Mouse (Mus musculus): Measurements from ENCODE around the gene Vmn1r93. TPM values are rescaled to one million over a fixed set of nuclear protein-coding genes. Genes with fewer than 3 reads are reported as not detected.
"Not testable (repeated sequence)": the region's sequence is repeated elsewhere in the genome, so short reads cannot be mapped to it uniquely, and the experiment has no call there.

Gene Vmn1r93
- not detected in 2 replicates for polyA plus RNA-seq (2014; fragmentation: Nextera tagmentation; extraction: Ambion mirVana)

GRCm38 (mm10) chr7:20138988-20139387 lies at the start of gene Vmn1r93:
TSS of gene Vmn1r93 (minus strand) at chr7:20139088.
- WGBS, result no CpG with 5 or more reads among the region's 5 CpGs
- not testable (repeated sequence) for H3K4me3 ChIP-seq (ENCODE audit: low read depth, low read length); H3K9ac ChIP-seq (ENCODE audit: low read depth, low read length); DNase-seq (ENCODE audit: low spot score); H3K9me3 ChIP-seq (ENCODE audit: control insufficient read depth, low read length); H3K4me2 ChIP-seq (ENCODE audit: low read depth, low read length); H3K27me3 ChIP-seq (replicated peaks; ENCODE audit: control insufficient read depth, insufficient read depth, low read length); H3K36me3 ChIP-seq (ENCODE audit: control insufficient read depth, insufficient read depth, low read length); ATAC-seq (ENCODE audit: low read depth); H3K4me1 ChIP-seq (ENCODE audit: control insufficient read depth, insufficient read depth, low read length); H3K27ac ChIP-seq (replicated peaks; ENCODE audit: low read depth, low read length)

GRCm38 (mm10) chr7:20168277-20168676 lies 29.4 kb upstream of the Vmn1r93 start, which contains the start of gene Vmn1r94:
TSS of gene Vmn1r94 (minus strand) at chr7:20168377.
- H3K4me1 ChIP-seq (ENCODE audit: control insufficient read depth, insufficient read depth, low read length); DNase-seq (ENCODE audit: low spot score); H3K4me2 ChIP-seq (ENCODE audit: low read depth, low read length); ATAC-seq (ENCODE audit: low read depth); H3K4me3 ChIP-seq (ENCODE audit: low read depth, low read length); H3K27me3 ChIP-seq (replicated peaks; ENCODE audit: control insufficient read depth, insufficient read depth, low read length); H3K27ac ChIP-seq (replicated peaks; ENCODE audit: low read depth, low read length); H3K36me3 ChIP-seq (ENCODE audit: control insufficient read depth, insufficient read depth, low read length); H3K9me3 ChIP-seq (ENCODE audit: control insufficient read depth, low read length); H3K9ac ChIP-seq (ENCODE audit: low read depth, low read length): not testable (repeated sequence)
- WGBS, result no CpG with 5 or more reads among the region's 3 CpGs

GRCm38 (mm10) chr7:20122479-20122878 lies 16.4 kb downstream of the Vmn1r93 start, which contains the start of gene Gm16442:
TSS of gene Gm16442 (minus strand) at chr7:20122579.
- not testable (repeated sequence) for H3K27me3 ChIP-seq (replicated peaks; ENCODE audit: control insufficient read depth, insufficient read depth, low read length); H3K4me1 ChIP-seq (ENCODE audit: control insufficient read depth, insufficient read depth, low read length); H3K4me2 ChIP-seq (ENCODE audit: low read depth, low read length); DNase-seq (ENCODE audit: low spot score); H3K27ac ChIP-seq (replicated peaks; ENCODE audit: low read depth, low read length); H3K4me3 ChIP-seq (ENCODE audit: low read depth, low read length); H3K9ac ChIP-seq (ENCODE audit: low read depth, low read length); ATAC-seq (ENCODE audit: low read depth); H3K36me3 ChIP-seq (ENCODE audit: control insufficient read depth, insufficient read depth, low read length); H3K9me3 ChIP-seq (ENCODE audit: control insufficient read depth, low read length)
- no CpG with 5 or more reads among the region's 2 CpGs for WGBS

- H3K27ac ChIP-seq (replicated peaks; ENCODE audit: low read depth, low read length); H3K9me3 ChIP-seq (ENCODE audit: control insufficient read depth, low read length); H3K9ac ChIP-seq (ENCODE audit: low read depth, low read length); H3K4me2 ChIP-seq (ENCODE audit: low read depth, low read length); H3K4me1 ChIP-seq (ENCODE audit: control insufficient read depth, insufficient read depth, low read length); H3K4me3 ChIP-seq (ENCODE audit: low read depth, low read length); H3K36me3 ChIP-seq (ENCODE audit: control insufficient read depth, insufficient read depth, low read length); ATAC-seq (ENCODE audit: low read depth); DNase-seq (ENCODE audit: low spot score); H3K27me3 ChIP-seq (replicated peaks; ENCODE audit: control insufficient read depth, insufficient read depth, low read length): not testable (repeated sequence)
- 81% methylated on average over 5 of the region's 5 CpGs for WGBS
These were observed 39.5 kb downstream of the Vmn1r93 start, which contains the start of gene Vmn1r91 for GRCm38 (mm10) chr7:20099380-20099779. TSS of gene Vmn1r91 (plus strand) at chr7:20099680.

Other genes with a start within 250 kb of the Vmn1r93 start
- 9.0 and 10.2 TPM in 2 replicates for gene Pvr, start 217.9 kb downstream of the Vmn1r93 start, polyA plus RNA-seq (2014; fragmentation: Nextera tagmentation; extraction: Ambion mirVana)
- gene Igsf23, start 188.3 kb downstream of the Vmn1r93 start, polyA plus RNA-seq (2014; fragmentation: Nextera tagmentation; extraction: Ambion mirVana), result not detected in 2 replicates
- not detected in 2 replicates for gene Ceacam20, start 173.7 kb downstream of the Vmn1r93 start, polyA plus RNA-seq (2014; fragmentation: Nextera tagmentation; extraction: Ambion mirVana)
- gene Nlrp9b, start 147.6 kb downstream of the Vmn1r93 start, polyA plus RNA-seq (2014; fragmentation: Nextera tagmentation; extraction: Ambion mirVana), result not detected in 2 replicates
- gene Vmn1r91, start 39.4 kb downstream of the Vmn1r93 start, polyA plus RNA-seq (2014; fragmentation: Nextera tagmentation; extraction: Ambion mirVana), result not detected in 2 replicates
- gene Gm16442, start 16.5 kb downstream of the Vmn1r93 start, polyA plus RNA-seq (2014; fragmentation: Nextera tagmentation; extraction: Ambion mirVana), result not detected in 2 replicates
- not detected in 2 replicates for gene Vmn1r94, start 29.3 kb upstream of the Vmn1r93 start, polyA plus RNA-seq (2014; fragmentation: Nextera tagmentation; extraction: Ambion mirVana)
- gene Vmn1r95, start 54.6 kb upstream of the Vmn1r93 start, polyA plus RNA-seq (2014; fragmentation: Nextera tagmentation; extraction: Ambion mirVana), result not detected in 2 replicates
- gene Gm6164, start 66.5 kb upstream of the Vmn1r93 start, polyA plus RNA-seq (2014; fragmentation: Nextera tagmentation; extraction: Ambion mirVana), result not detected in 2 replicates
- not detected in 2 replicates for gene Gm4498, start 94.7 kb upstream of the Vmn1r93 start, polyA plus RNA-seq (2014; fragmentation: Nextera tagmentation; extraction: Ambion mirVana)
- gene Gm5890, start 123.7 kb upstream of the Vmn1r93 start, polyA plus RNA-seq (2014; fragmentation: Nextera tagmentation; extraction: Ambion mirVana), result not detected in 2 replicates
- gene Gm4133, start 195.0 kb upstream of the Vmn1r93 start, polyA plus RNA-seq (2014; fragmentation: Nextera tagmentation; extraction: Ambion mirVana), result not detected in 2 replicates
- gene Gm5728, start 236.3 kb upstream of the Vmn1r93 start, polyA plus RNA-seq (2014; fragmentation: Nextera tagmentation; extraction: Ambion mirVana), result not detected in 2 replicates